Mouse (Mus musculus) olfactory bulb, adult 2 months (tissue): ENCODE results near the gene Kcnq4.

ENCODE experiments used
- CTCF ChIP-seq: fragments of 200-500 bp; IDR thresholded peaks from 2 replicates; pipeline ENCODE4 v1.5.1; 2012; ENCODE audit warnings: low read depth, mild to moderate bottlenecking, low read length, moderate library complexity; ENCODE audit not compliant: insufficient read depth
- POLR2A ChIP-seq: fragments of 200-500 bp; IDR thresholded peaks from 2 replicates; pipeline ENCODE4 v1.6.1; 2012; ENCODE audit warnings: mild to moderate bottlenecking, low read depth, low read length, moderate library complexity; ENCODE audit not compliant: insufficient read depth

DNA sequence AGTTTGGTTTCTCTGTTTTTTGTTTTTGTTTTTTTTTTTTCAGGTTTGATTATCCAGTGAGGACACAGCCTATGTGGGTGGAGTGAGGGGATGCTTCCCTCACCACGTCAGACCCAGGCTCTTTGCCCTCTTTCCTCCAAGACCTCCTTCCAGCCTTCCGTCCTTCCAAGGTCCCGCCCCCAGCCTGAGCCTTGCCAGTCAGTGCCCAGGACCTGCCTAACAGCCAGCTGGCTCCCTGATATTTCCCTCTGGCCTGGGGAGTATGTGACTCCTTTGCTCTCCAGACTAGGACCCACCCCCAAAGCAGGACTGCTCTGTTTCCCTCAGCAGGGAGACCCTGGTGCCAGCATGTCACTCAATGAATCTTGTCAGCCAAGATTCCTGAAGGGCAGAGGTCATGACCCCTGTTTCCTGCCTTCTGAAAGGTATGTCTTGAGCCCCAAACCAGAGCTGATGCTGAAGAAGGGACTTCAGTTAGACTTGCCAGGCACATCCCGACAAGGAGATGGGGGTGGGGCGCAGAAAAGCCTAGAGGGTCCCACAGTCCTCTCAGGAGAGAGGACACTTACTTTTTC is 22.8 kb downstream of the Kcnq4 start:
- TF ChIP-seq CTCF (no peak), POLR2A (no peak)
